Mouse (Mus musculus): ENCODE results near the gene Shkbp1. TPM values are rescaled to one million over a fixed set of nuclear protein-coding genes. Genes with fewer than 3 reads are reported as not detected.

The Shkbp1 gene
- polyA plus RNA-seq, 2 experiments: 30.5 to 58.7 TPM

DNA sequence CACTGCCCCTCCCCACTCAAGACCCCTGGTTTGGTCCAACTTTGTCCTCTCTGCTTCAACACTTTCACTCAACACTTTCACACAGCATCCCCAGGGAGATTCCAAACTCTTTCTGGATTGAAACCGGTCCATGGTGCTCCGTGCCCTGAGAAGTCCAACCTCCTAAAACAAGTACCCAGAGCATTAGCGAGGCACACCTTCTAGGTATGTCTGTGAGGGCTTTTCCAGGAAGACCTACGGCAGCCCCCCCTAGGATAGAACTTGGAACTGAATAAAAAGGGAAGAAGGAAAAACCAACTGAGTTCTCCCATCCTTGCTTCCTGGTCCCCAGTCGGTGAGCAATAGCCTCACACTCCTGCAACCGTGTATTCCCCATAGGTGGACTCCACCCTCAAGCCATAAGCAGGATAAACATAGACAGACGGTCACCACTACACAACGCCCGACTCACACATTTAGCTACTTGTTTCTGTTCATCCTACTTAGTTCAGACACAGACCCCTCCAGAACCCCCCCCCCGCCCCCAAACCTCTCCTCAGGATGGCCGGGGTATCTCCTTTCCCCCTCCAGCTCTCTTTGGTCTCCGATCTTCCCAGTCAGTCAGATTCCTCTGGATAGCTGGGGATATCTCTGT lies 44.1 kb downstream of the Shkbp1 start:
- Histone ChIP-seq H3K4me2 (replicated peaks; ENCODE audit: low read depth, low read length, severe bottlenecking) (no peak overlapping the region), H3K9me3 (ENCODE audit: control insufficient read depth, low read length) (peaks cover 13% of the 10 kb centered on the region; the same call in 1 of the 2 replicates), H3K36me3 (ENCODE audit: control insufficient read depth, insufficient read depth, low read length) (0 out of 2 replicates have a peak, but pooled peaks cover 3% of the 10 kb centered on the region), H3K27ac (replicated peaks; ENCODE audit: low read depth, low read length) (no peak overlapping the region), H3K4me1 (ENCODE audit: control insufficient read depth, insufficient read depth, low read length) (no peaks in the 10 kb centered on the region; the same call in 1 of the 2 replicates), H3K27me3 (ENCODE audit: control insufficient read depth, insufficient read depth, low read length) (no peaks in the 10 kb centered on the region; the same call in 1 of the 2 replicates), H3K4me3 (replicated peaks; ENCODE audit: low read length) (no peak overlapping the region), H3K9ac (ENCODE audit: low read depth, low read length, severe bottlenecking) (no peak overlapping the region)
- 86% methylated on average over 12 of the region's 12 CpGs for WGBS
- no peak for DNase-seq (ENCODE audit: low spot score)
- ATAC-seq (ENCODE audit: low FRiP score, low read depth): no peak
- TF ChIP-seq POLR2A (IDR thresholded peaks at IDR 0.05; ENCODE audit: borderline replicate concordance, extremely low read depth, insufficient read depth, insufficient read length): no peak

DNA sequence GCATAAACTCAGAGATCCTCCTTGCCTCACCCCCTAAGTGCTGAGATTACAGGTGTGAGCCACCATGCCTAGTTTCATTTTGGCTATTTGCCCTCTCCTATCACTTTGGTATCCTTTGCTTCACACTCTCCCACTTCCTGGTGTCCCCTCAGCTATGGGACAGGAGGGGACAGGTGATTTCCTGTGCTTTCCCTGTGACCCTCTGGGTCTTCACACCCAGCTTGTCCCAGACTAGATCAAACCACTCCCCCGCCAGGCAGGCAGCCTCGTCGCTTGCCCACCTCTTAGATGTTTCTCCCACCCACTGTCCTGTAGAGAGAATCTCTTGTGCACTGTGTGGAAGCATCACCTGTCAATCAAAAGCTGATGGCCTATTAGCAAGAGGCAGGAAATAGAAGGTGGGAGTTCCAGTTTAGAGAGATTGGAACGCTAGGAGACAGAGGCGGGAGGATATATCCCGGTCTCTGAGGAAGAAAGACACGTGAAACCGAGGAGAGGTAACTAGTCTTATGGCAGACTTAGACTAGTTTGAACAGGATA lies 44.8 kb downstream of the Shkbp1 start:
- DNase-seq (ENCODE audit: low spot score): no peak
- Histone ChIP-seq H3K27ac (replicated peaks; ENCODE audit: low read depth, low read length) (no peak overlapping the region), H3K9ac (ENCODE audit: low read depth, low read length, severe bottlenecking) (no peak overlapping the region), H3K4me3 (replicated peaks; ENCODE audit: low read length) (no peak overlapping the region), H3K4me2 (replicated peaks; ENCODE audit: low read depth, low read length, severe bottlenecking) (no peak overlapping the region), H3K4me1 (ENCODE audit: control insufficient read depth, insufficient read depth, low read length) (no peaks in the 10 kb centered on the region; the same call in 1 of the 2 replicates), H3K27me3 (ENCODE audit: control insufficient read depth, insufficient read depth, low read length) (no peaks in the 10 kb centered on the region; the same call in 1 of the 2 replicates), H3K9me3 (ENCODE audit: control insufficient read depth, low read length) (peaks cover 13% of the 10 kb centered on the region; the same call in 1 of the 2 replicates), H3K36me3 (ENCODE audit: control insufficient read depth, insufficient read depth, low read length) (peaks cover 5% of the 10 kb centered on the region; the same call in 1 of the 2 replicates)
- ATAC-seq (ENCODE audit: low FRiP score, low read depth): no peak
- 41% methylated on average over 8 of the region's 8 CpGs for WGBS
- TF ChIP-seq POLR2A (IDR thresholded peaks at IDR 0.05; ENCODE audit: borderline replicate concordance, extremely low read depth, insufficient read depth, insufficient read length): no peak

DNA sequence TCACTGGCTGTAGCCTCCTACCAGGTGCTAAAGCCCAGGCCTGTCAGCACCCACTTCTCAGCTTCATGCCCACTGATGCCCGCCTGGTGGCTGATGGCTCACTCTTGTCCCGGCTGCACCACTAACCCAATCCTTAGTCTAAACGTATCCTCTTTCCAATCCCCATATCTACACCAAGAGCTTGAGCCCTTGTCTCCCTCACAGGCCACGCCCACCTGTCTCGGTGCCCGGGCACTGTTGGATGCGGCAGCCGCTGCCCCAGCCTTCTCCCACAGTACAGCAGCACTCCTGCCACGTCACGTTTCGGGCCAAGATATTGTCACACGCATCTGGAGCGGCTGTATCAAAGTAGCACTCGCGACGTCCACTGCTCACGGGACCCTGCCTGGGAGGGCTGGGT lies 45.5 kb downstream of the Shkbp1 start:
- ATAC-seq (ENCODE audit: low FRiP score, low read depth): peak; percentile 31; the same call in 1 of the 2 replicates

DNA sequence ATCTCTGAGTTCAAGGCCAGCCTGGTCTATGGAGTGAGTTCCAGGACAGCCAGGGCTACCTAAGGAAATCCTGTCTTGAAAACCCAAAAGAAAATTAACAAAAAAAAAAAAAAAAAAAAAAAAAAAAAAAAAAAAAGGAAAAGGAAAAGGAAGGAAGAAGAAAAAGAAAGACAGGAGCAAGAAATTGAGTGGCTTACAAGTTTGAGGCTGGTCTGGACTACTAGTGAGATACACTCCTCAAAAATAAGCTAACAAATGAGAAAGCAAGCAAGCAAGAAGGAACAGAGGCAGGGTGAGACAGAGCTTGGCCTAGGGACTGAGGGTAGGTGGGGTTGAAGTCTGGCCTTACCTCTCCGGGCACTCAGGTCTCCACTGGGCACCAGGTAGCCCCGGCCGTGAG lies 46.0 kb downstream of the Shkbp1 start:
- no peak for TF ChIP-seq POLR2A (IDR thresholded peaks at IDR 0.05; ENCODE audit: borderline replicate concordance, extremely low read depth, insufficient read depth, insufficient read length)
- H3K4me3 ChIP-seq (replicated peaks; ENCODE audit: low read length): no peak overlapping the region
- no peak overlapping the region for H3K9ac ChIP-seq (ENCODE audit: low read depth, low read length, severe bottlenecking)
- no peaks in the 10 kb centered on the region; the same call in 1 of the 2 replicates for H3K4me1 ChIP-seq (ENCODE audit: control insufficient read depth, insufficient read depth, low read length)
- 39% methylated on average over 3 of the region's 3 CpGs for WGBS
- no peak overlapping the region for H3K4me2 ChIP-seq (replicated peaks; ENCODE audit: low read depth, low read length, severe bottlenecking)
- H3K36me3 ChIP-seq (ENCODE audit: control insufficient read depth, insufficient read depth, low read length): peaks cover 5% of the 10 kb centered on the region; the same call in 1 of the 2 replicates
- H3K27me3 ChIP-seq (ENCODE audit: control insufficient read depth, insufficient read depth, low read length): no peaks in the 10 kb centered on the region; the same call in 1 of the 2 replicates
- DNase-seq (ENCODE audit: low spot score) (no peak), ATAC-seq (ENCODE audit: low FRiP score, low read depth) (no peak)
- no peak overlapping the region for H3K27ac ChIP-seq (replicated peaks; ENCODE audit: low read depth, low read length)
- peaks cover 13% of the 10 kb centered on the region; the same call in 1 of the 2 replicates for H3K9me3 ChIP-seq (ENCODE audit: control insufficient read depth, low read length)

More for the DNA sequence above, 45.5 kb downstream of the Shkbp1 start:
- no peak for TF ChIP-seq POLR2A (IDR thresholded peaks at IDR 0.05; ENCODE audit: borderline replicate concordance, extremely low read depth, insufficient read depth, insufficient read length)
- Histone ChIP-seq H3K27ac (replicated peaks; ENCODE audit: low read depth, low read length) (no peak overlapping the region), H3K4me3 (replicated peaks; ENCODE audit: low read length) (no peak overlapping the region), H3K9me3 (ENCODE audit: control insufficient read depth, low read length) (peaks cover 13% of the 10 kb centered on the region; the same call in 1 of the 2 replicates), H3K4me1 (ENCODE audit: control insufficient read depth, insufficient read depth, low read length) (no peaks in the 10 kb centered on the region; the same call in 1 of the 2 replicates), H3K27me3 (ENCODE audit: control insufficient read depth, insufficient read depth, low read length) (no peaks in the 10 kb centered on the region; the same call in 1 of the 2 replicates), H3K36me3 (ENCODE audit: control insufficient read depth, insufficient read depth, low read length) (peaks cover 5% of the 10 kb centered on the region; the same call in 1 of the 2 replicates), H3K9ac (ENCODE audit: low read depth, low read length, severe bottlenecking) (no peak overlapping the region), H3K4me2 (replicated peaks; ENCODE audit: low read depth, low read length, severe bottlenecking) (0 out of 2 replicates have a peak overlapping the region, but pooled peaks have one; percentile 17)
- no peak for DNase-seq (ENCODE audit: low spot score)
- WGBS: 4% methylated on average over 17 of the region's 17 CpGs

DNA sequence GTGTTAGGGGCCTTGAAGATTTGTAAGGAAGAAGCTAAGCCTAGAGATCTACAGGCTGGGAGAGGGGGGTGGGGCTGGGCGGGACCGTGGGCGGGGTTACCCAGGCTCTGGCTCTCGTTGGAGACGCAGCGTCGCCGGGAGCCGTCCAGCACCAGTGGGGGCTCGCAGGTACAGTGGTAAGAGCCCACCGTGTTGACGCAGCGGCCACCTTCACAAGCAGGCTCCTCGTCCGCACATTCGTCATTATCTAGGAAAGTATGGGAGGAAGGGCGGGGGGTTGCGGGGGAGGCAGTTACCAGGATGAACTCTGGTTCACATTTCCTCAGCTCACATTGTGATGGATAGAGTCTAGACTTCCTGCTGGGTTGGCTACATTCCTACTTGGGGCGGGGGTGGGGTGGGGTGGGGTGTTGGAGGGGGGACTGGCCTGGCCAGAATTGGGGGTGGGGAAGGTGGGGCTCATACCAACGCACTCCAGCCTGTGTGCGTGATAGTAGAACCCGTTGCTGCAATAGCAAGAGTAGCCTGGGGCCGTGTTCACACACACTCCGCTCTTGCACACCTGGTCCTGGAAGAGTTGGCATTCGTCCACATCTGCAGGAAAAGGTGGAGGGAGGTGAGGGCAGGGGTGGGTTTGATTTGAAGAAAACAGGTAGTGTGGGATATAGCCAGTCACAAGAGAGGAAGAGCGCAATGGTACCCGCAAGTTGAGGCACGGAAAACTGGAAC lies 46.8 kb downstream of the Shkbp1 start:
- no peaks in the 10 kb centered on the region; the same call in 1 of the 2 replicates for H3K27me3 ChIP-seq (ENCODE audit: control insufficient read depth, insufficient read depth, low read length)
- ATAC-seq (ENCODE audit: low FRiP score, low read depth) (peak; percentile 56; the same call in 1 of the 2 replicates), DNase-seq (ENCODE audit: low spot score) (no peak)
- H3K9ac ChIP-seq (ENCODE audit: low read depth, low read length, severe bottlenecking): no peak overlapping the region; the same call in 1 of the 2 replicates
- peaks cover 5% of the 10 kb centered on the region; the same call in 1 of the 2 replicates for H3K36me3 ChIP-seq (ENCODE audit: control insufficient read depth, insufficient read depth, low read length)
- peaks cover 5% of the 10 kb centered on the region; the same call in 1 of the 2 replicates for H3K9me3 ChIP-seq (ENCODE audit: control insufficient read depth, low read length)
- 8% methylated on average over 26 of the region's 28 CpGs for WGBS
- H3K4me2 ChIP-seq (replicated peaks; ENCODE audit: low read depth, low read length, severe bottlenecking): peak overlapping the region; percentile 47
- TF ChIP-seq POLR2A (IDR thresholded peaks at IDR 0.05; ENCODE audit: borderline replicate concordance, extremely low read depth, insufficient read depth, insufficient read length): no peak
- no peaks in the 10 kb centered on the region; the same call in 1 of the 2 replicates for H3K4me1 ChIP-seq (ENCODE audit: control insufficient read depth, insufficient read depth, low read length)
- no peak overlapping the region for H3K27ac ChIP-seq (replicated peaks; ENCODE audit: low read depth, low read length)
- peak overlapping the region; percentile 28 for H3K4me3 ChIP-seq (replicated peaks; ENCODE audit: low read length)
